Mouse (Mus musculus): ENCODE measurements around the gene Oaz3.

Oaz3 gene

GRCm38 (mm10) chr3:94389420-94389819 lies 54.3 kb downstream of the Oaz3 start:
- DNase-seq (ENCODE audit: inconsistent age in 2 of 2, low spot score in 1 of 2): no peak

GRCm38 (mm10) chr3:94388047-94388446 lies 55.7 kb downstream of the Oaz3 start:
- DNase-seq (ENCODE audit: inconsistent age in 2 of 2, low spot score in 1 of 2): no peak

- no peak for DNase-seq (ENCODE audit: inconsistent age in 2 of 2, low spot score in 1 of 2)
Observed at GRCm38 (mm10) chr3:94387391-94387790, 56.3 kb downstream of the Oaz3 start.

- DNase-seq (ENCODE audit: inconsistent age in 2 of 2, low spot score in 1 of 2): no peak
Observed at GRCm38 (mm10) chr3:94386671-94387070, 57.0 kb downstream of the Oaz3 start.

- DNase-seq (ENCODE audit: inconsistent age in 2 of 2, low spot score in 1 of 2): no peak
Observed at GRCm38 (mm10) chr3:94383476-94383875, 60.2 kb downstream of the Oaz3 start.
